Mouse (Mus musculus): ENCODE results near the gene Antxrl.

Gene Antxrl

DNA sequence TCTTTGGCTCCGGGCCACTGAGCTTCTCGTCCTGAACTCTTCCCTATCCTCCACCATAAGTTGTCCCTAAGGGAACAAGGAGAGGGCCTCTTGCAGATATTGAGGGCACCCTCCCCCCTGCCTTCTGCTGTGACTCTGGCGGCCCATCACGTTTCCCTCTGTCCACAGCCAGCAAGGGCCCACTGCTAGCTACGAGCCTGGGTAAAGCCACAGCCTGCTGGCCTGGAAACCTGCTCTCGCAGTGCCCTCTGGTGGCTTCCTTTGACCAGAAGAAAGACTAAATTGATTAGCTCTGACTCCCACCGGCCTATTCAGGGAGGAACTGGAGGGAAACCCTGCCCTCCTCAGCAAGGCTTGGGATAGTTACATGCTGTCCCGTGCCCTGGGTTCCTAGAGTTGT, 52.4 kb downstream of the Antxrl start:
- peak; percentile 18 for DNase-seq

- no peak for DNase-seq
These were observed 54.0 kb downstream of the Antxrl start for GRCm38 (mm10) chr14:34106389-34107062.

- no peak for DNase-seq
These were observed 55.1 kb downstream of the Antxrl start for GRCm38 (mm10) chr14:34107594-34107993.

- no peak for DNase-seq
These were observed 61.8 kb downstream of the Antxrl start for GRCm38 (mm10) chr14:34114311-34114710.

- no peak for DNase-seq
These were observed 66.7 kb downstream of the Antxrl start for GRCm38 (mm10) chr14:34119046-34119723.

- no peak for DNase-seq
These were observed 67.8 kb downstream of the Antxrl start for GRCm38 (mm10) chr14:34120016-34120910.

- DNase-seq: no peak
These were observed 68.4 kb downstream of the Antxrl start for GRCm38 (mm10) chr14:34120923-34121351.

GRCm38 (mm10) chr14:34121691-34122090, 69.2 kb downstream of the Antxrl start:
- no peak for DNase-seq

Measured in layer of hippocampus, adult 9-11 months (tissue).